ENCODE assay signal across 7 mouse cellular contexts in genomic region chr2:33846635-33847034, GRCm38 (mm10). TPM values are rescaled to one million over a fixed set of nuclear protein-coding genes. Genes with fewer than 3 reads are reported as not detected.
DNase-seq lines count a peak whose midpoint lies in the region; ATAC-seq lines count a peak whose summit lies in the region.

No protein-coding gene starts in this region.

- peak overlapping the region; percentile 55; the same call in 1 of the 2 replicates for H3K27ac ChIP-seq in hindbrain, embryonic 12.5 days
- H3K27ac ChIP-seq in liver, embryonic 15.5 days (replicated peaks): peak overlapping the region; percentile 99

- peak; percentile 42 for DNase-seq in thymus, postnatal 0 days (ENCODE audit: low spot score)
- no peak for DNase-seq in thymus, adult 18-20 months
- DNase-seq in adipocyte (ENCODE audit: low spot score): no peak
- no peak for DNase-seq in urinary bladder, adult 18-20 months (ENCODE audit: low spot score in 2 of 2)
- DNase-seq in adrenal gland, postnatal 10 days: no peak

- no peak overlapping the region for H3K4me2 ChIP-seq in hindbrain, embryonic 12.5 days (replicated peaks)
- no peak overlapping the region for H3K4me2 ChIP-seq in liver, embryonic 15.5 days

- H3K36me3 ChIP-seq in hindbrain, embryonic 12.5 days: peaks cover 13% of the 10 kb centered on the region
- H3K36me3 ChIP-seq in liver, embryonic 15.5 days (replicated peaks): 0 out of 2 replicates have a peak, but pooled peaks cover 6% of the 10 kb centered on the region

- no peaks in the 10 kb centered on the region for H3K9me3 ChIP-seq in hindbrain, embryonic 12.5 days (replicated peaks)
- no peaks in the 10 kb centered on the region for H3K9me3 ChIP-seq in liver, embryonic 15.5 days (replicated peaks)

- no peaks in the 10 kb centered on the region for H3K27me3 ChIP-seq in hindbrain, embryonic 12.5 days
- H3K27me3 ChIP-seq in liver, embryonic 15.5 days: no peaks in the 10 kb centered on the region

- no peak overlapping the region for H3K4me3 ChIP-seq in hindbrain, embryonic 12.5 days
- H3K4me3 ChIP-seq in liver, embryonic 15.5 days (replicated peaks): no peak overlapping the region

- H3K9ac ChIP-seq in hindbrain, embryonic 12.5 days: no peak overlapping the region
- no peak overlapping the region for H3K9ac ChIP-seq in liver, embryonic 15.5 days

- 61% methylated on average over 4 of the region's 4 CpGs for whole genome bisulfite sequencing in hindbrain, embryonic 12.5 days
- 67% methylated on average over 4 of the region's 4 CpGs for WGBS in liver, embryonic 15.5 days (ENCODE audit: insufficient replicate concordance)

- ATAC-seq in hindbrain, embryonic 12.5 days (ENCODE audit: low FRiP score): no peak
- ATAC-seq in liver, embryonic 15.5 days (ENCODE audit: insufficient read depth): no peak

- H3K4me1 ChIP-seq in hindbrain, embryonic 12.5 days: peaks cover 25% of the 10 kb centered on the region
- H3K4me1 ChIP-seq in liver, embryonic 15.5 days (replicated peaks): peaks cover 95% of the 10 kb centered on the region

RNA-seq across cellular contexts. Expression of gene Mvb12b, which starts 41.1 kb away (rescaled TPM):
- polyA plus RNA-seq in thymus, postnatal 0 days (2015; fragmentation: Nextera tagmentation; extraction: Ambion mirVana): 50.4 and 56.8 TPM in 2 replicates
- polyA plus RNA-seq in hindbrain, embryonic 12.5 days (2016; fragmentation: Nextera tagmentation; extraction: Ambion mirVana): 58.9 and 61.5 TPM in 2 replicates
- 11.3 and 12.7 TPM in 2 replicates for polyA plus RNA-seq in liver, embryonic 15.5 days (2015; fragmentation: Nextera tagmentation; extraction: Ambion mirVana)
- 10 to 100 TPM; 17.4 to 23.0 TPM for total RNA-seq in adrenal gland, postnatal 10 days (2021)
